Mouse (Mus musculus): ENCODE results near the gene Senp8. TPM values are rescaled to one million over a fixed set of nuclear protein-coding genes. Genes with fewer than 3 reads are reported as not detected.

The Senp8 gene
- total RNA-seq, 2 experiments from 2014 or later: 8.2 to 10.4 TPM

GRCm38 (mm10) chr9:59716275-59716898, 34.1 kb downstream of the Senp8 start:
- no peak for DNase-seq

DNA sequence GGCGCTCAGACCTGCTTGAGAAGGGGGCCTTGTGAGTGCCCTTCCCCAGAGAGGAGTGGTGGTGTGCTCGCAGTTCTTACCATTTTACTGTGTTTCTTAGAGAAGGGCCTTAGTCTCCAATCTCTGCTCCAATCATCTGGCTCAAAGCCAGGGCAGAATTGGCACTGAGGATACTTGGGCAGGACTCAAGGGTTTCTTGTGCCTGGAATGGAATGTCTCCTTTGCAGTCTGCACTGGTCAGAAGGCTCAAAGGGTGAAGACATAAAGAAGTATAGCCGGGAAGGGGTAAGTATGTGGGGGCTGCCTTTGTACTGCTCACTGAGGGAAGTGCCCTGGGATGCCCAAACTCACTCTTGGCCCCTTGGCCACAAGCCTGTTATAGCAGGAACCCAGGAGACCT, 41.3 kb downstream of the Senp8 start:
- peak; percentile 7 to 43 for DNase-seq

- DNase-seq: no peak
These were observed 43.4 kb downstream of the Senp8 start for GRCm38 (mm10) chr9:59706850-59707825.

DNA sequence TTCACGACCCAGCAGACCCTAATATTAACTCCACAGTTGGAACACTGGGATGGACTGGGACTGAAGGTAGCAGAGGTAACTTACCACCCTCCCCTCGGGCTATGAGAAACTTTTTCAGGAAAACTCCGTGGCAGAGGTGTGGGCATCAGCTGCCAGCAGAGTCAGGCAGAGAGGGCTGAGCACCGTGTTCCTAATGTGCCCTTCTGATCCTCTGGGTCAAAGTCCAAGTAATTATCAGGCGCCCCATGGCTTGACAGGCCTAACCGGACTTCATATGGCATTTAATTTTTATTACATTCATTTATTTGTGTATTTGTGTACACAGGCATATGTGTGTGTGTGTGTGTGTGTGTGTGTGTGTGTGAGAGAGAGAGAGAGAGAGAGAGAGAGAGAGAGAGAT, 47.4 kb downstream of the Senp8 start:
- DNase-seq: no peak

DNA sequence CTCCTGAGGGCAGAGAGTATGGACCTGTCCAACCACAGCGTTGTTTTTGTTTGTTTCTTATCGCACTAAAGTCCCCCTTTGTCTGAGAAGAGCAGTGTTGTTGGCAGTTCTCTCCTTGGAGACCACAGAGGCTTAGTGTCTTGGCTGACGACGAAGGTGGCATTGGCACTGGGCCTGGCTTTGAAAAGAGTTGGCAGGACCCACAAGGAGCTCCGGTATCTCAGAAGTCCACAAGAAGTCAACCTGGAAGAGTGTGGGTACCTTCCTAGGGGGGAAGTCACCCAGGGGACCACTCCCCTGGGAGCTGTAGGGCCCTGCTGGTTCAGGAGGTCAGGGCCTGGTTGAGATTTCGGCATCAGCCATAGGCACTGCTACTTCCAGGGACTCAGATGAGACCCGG, 49.4 kb downstream of the Senp8 start:
- DNase-seq: peak in 1 of 2 experiments; percentile 6

- DNase-seq: no peak
These were observed 54.1 kb downstream of the Senp8 start for GRCm38 (mm10) chr9:59696381-59696780.

DNA sequence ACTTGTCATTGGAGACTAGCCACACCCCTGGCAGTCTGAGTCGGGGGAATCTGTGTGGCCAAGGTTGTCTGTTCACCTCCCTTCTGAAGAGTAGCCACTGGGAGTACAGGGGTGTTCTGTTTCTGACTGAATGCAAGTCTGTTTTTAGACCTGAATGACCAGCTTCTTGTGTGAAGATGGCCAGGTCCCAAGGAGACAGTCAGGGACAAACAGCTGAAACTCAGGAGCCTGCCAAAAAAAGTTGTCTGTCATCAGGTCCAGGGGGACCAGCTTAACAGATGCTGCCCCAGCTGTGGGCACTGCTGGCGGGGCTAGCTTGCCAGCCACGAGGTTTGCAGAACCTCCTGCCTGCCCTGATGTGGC, 55.1 kb downstream of the Senp8 start:
- no peak for DNase-seq

DNA sequence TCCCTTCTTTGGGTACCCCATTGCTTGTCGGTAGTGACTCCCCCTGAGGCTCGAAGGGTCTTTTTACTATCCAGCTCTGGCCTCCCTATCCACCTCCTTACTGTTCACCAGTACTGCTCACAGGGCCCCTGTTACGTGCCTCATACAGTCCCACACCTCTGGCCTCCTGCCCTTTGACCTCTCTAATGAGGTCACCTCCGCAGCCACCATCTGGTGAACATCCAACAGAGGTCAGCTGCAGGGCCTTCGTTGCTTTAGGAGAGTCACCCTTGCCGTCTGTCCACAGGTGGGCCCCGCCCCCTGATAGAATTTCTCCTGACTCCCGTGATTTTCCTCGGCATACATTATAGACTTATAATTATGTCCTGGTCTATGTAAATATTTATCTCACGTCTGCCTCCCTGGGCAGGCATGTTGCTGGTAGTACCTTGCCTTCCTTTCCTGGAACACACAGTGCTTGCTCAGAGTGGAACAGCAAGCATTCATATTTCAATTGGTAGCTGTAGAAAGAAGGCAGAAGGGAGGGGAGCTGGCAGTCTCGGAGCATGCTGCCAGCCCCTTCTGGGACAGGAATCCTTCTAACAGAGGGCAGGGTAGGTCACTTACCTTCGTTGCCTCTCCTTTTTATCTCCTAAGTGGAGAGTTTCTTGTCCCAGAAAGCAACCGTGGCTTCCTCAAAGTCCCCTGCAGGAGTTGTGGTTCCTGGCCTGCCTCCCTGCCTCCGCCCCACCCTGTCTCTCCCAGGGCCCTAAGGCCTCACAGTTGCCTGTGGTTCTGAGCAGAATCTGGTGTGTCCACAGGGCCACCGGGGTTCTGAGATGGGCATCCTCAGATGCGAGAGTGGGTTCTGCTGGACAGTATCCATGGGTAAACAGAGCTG, 55.7 kb downstream of the Senp8 start:
- DNase-seq: no peak

GRCm38 (mm10) chr9:59692145-59692544, 58.4 kb downstream of the Senp8 start:
- peak; percentile 51 to 61 for DNase-seq

DNA sequence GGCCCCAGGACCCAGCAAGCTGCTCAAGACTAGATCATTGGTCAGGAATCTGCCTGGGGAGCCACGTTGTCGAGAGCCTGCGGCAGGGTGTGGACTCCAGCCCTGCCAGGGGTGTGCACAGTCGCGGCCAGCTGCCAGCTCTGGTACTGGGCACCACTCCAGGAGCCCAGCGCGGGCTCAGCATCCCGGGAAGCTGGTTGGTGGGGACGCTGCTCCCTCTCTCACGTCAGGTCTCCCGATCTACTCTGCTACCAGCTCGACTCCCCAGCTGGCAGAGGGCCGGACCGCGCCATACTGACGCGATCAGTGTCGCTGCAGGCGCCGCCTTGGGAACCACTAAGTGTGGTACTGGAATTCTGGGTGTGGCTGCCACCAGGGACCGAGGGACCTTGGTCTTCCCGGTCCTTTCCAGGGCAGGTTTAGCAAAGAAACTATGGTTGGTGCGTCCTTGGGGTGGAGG, 58.8 kb downstream of the Senp8 start:
- DNase-seq: peak; percentile 86

DNA sequence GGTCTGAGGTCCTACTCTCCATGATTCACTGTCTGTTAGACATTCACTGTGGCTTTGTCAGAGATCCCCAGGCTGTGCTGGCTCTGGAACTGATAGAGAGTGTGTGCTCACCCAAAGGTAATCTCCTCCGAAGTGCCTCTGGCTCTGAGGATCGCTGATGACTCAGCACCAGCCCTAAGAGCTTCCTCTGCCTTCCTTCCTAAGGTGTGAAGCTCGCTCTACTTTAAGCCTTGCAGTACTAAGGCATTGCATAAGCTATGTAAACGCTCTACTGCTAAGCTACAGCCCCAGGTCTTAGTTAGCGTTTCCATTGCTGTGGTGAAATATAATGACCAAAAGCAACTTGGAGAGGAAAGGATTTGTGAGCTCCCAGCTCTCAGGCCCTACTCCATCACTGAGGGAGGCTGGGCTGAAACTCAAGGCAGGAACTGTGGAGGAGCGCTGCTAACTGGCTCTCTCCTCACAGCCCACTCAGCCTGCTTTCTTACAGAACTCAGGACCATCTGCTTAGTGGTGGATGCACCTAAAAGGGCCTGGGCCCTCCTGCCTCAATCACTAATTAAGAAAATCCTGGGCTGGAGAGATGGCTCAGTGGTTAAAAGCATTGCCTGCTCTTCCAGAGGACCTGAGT, 63.0 kb downstream of the Senp8 start:
- DNase-seq: no peak

Other genes starting within 250 kb of the Senp8 start
- 100 to 1,000 TPM; 111 to 147 TPM for gene Hexa, start 211.2 kb downstream of the Senp8 start, total RNA-seq (2021)
- gene Tmem202, start 210.9 kb downstream of the Senp8 start, total RNA-seq (2021): 1 to 10 TPM; 3.6 to 4.1 TPM
- gene Celf6, start 172.8 kb downstream of the Senp8 start, total RNA-seq (2021): 1 to 10 TPM; 3.6 to 4.4 TPM
- gene Parp6, start 133.4 kb downstream of the Senp8 start, total RNA-seq (2021): 10 to 100 TPM; 26.5 TPM
- 100 to 1,000 TPM; 749 to 846 TPM for gene Pkm, start 94.3 kb downstream of the Senp8 start, total RNA-seq (2021)
- under 1 TPM; 0.13 to 0.16 TPM for gene Gramd2, start 70.6 kb downstream of the Senp8 start, total RNA-seq (2021)
- 10 to 100 TPM; 14.6 to 16.2 TPM for gene Myo9a, start 186 bp upstream of the Senp8 start, total RNA-seq (2021)
- gene Nr2e3, start 209.9 kb upstream of the Senp8 start, total RNA-seq (2021): not detected